Mouse (Mus musculus) heart, embryonic 11.5 days (tissue): ENCODE results near the gene Arl5a. TPM values are rescaled to one million over a fixed set of nuclear protein-coding genes. Genes with fewer than 3 reads are reported as not detected.

Source experiments
- ATAC-seq: fragments of 200-750 bp; cut with Nextera tagmentation; replicated peaks from 2 replicates; pipeline ENCODE4 v1.8.0; 2017; ENCODE audit warnings: moderate library complexity; ENCODE audit not compliant: insufficient number of reproducible peaks, low FRiP score, low TSS enrichment
- H3K27ac ChIP-seq: fragments of 300-500 bp; sonication (generic); 2 replicates; pipeline ENCODE4 v1.5.1; 2014; ENCODE audit warnings: mild to moderate bottlenecking, low read depth, low read length
- H3K27me3 ChIP-seq: fragments of 300-500 bp; sonication (generic); 2 replicates; pipeline ENCODE4 v1.6.1; 2014; ENCODE audit warnings: mild to moderate bottlenecking, low read length, mixed read lengths; ENCODE audit not compliant: control insufficient read depth, insufficient read depth
- H3K36me3 ChIP-seq: fragments of 300-500 bp; sonication (generic); 2 replicates; pipeline ENCODE4 v1.6.1; 2014; ENCODE audit warnings: mild to moderate bottlenecking, low read length, moderate library complexity, mixed read lengths; ENCODE audit not compliant: control insufficient read depth, insufficient read depth
- H3K4me1 ChIP-seq: fragments of 300-500 bp; sonication (generic); 2 replicates; pipeline ENCODE4 v1.6.1; 2014; ENCODE audit warnings: low read length; ENCODE audit not compliant: control insufficient read depth, insufficient read depth
- H3K4me2 ChIP-seq: fragments of 300-500 bp; sonication (generic); 2 replicates; pipeline ENCODE4 v1.6.1; 2014; ENCODE audit warnings: mild to moderate bottlenecking, moderate library complexity
- H3K4me3 ChIP-seq: fragments of 300-500 bp; sonication (generic); 2 replicates; pipeline ENCODE4 v1.5.1; 2014; ENCODE audit warnings: low read depth, low read length
- H3K9ac ChIP-seq: fragments of 300-500 bp; sonication (generic); 2 replicates; pipeline ENCODE4 v1.6.1; 2014; ENCODE audit warnings: mild to moderate bottlenecking, low read depth, low read length, moderate library complexity
- H3K9me3 ChIP-seq: fragments of 300-500 bp; sonication (generic); replicated peaks from 2 replicates; pipeline ENCODE4 v1.6.1; 2016; ENCODE audit warnings: low read length; ENCODE audit not compliant: control insufficient read depth
- WGBS: fragments of 180-500 bp; shearing (Covaris S2); extraction: QIAGEN DNeasy Blood & Tissue Kit; methylation state at CpG from one replicate; pipeline ENCODE4 v1.1.7; 2014; ENCODE audit not compliant: insufficient replicate concordance; 5-methylcytosine and 5-hydroxymethylcytosine counted together
- polyA plus RNA-seq: library from polyadenylated mRNA; unstranded; fragments of >200 nt; fragmentation: Nextera tagmentation; extraction: Ambion mirVana; gene quantifications from 2 replicates; pipeline ENCODE4 v1.2.1, GENCODE M21; 2014

Arl5a gene
- polyA plus RNA-seq, 1 experiment from 2014 or later, result 74.4 TPM

DNA sequence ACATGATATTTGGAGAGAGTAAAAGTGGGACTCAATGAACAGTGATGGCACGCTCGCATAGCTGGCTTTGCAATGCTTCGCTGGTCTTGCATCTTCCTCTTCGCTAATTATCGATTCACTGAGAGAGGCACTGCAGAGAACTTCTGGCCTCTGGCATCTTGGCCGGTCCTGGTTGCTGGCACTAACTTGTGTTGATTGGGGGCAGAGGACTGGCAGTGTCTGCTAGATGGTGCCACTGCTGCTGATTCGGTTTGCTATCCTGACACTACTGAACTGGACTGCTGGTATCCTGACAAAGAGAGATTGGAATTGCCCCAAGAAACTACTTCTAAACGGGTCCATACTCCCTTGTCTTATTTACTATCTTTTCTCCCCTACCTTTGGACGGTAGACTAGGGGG lies 63.6 kb downstream of the Arl5a start:
- no peaks in the 10 kb centered on the region for H3K36me3 ChIP-seq
- H3K4me3 ChIP-seq, result no peak overlapping the region
- H3K4me2 ChIP-seq, result no peak overlapping the region
- H3K9ac ChIP-seq, result no peak overlapping the region
- no peak for ATAC-seq
- WGBS, result 84% methylated on average over 9 of the region's 9 CpGs
- no peak overlapping the region for H3K27ac ChIP-seq
- peaks cover 2% of the 10 kb centered on the region; the same call in 1 of the 2 replicates for H3K4me1 ChIP-seq
- H3K27me3 ChIP-seq, result no peaks in the 10 kb centered on the region
- H3K9me3 ChIP-seq, result no peaks in the 10 kb centered on the region

- no peak overlapping the region for H3K9ac ChIP-seq
- 93% methylated on average over 1 of the region's 1 CpGs for WGBS
- no peaks in the 10 kb centered on the region; the same call in 1 of the 2 replicates for H3K4me1 ChIP-seq
- H3K4me3 ChIP-seq, result no peak overlapping the region
- no peak overlapping the region for H3K4me2 ChIP-seq
- H3K9me3 ChIP-seq, result no peaks in the 10 kb centered on the region
- ATAC-seq, result no peak
- H3K36me3 ChIP-seq, result no peaks in the 10 kb centered on the region
- no peaks in the 10 kb centered on the region for H3K27me3 ChIP-seq
- no peak overlapping the region for H3K27ac ChIP-seq
Measured at GRCm38 (mm10) chr2:52359722-52360121, 65.0 kb downstream of the Arl5a start.

DNA sequence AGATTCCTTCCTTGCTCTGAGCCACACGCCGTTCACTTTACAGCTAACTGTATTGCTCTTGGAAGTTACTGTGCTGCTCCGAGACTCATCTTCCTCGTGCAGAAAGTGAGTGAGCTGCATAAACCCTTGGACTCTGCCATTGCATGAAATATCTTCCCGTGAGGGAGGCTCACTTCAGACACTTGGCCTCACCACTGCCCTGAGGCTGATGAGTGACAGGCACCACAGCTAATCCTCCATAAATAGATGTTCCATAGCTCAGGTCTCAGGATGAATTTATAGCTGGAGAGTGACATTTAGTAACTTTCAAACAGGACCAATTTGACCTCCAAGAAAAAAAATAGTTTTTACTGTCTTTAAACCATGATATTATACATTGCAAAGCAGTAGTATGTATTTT lies 66.5 kb downstream of the Arl5a start:
- H3K36me3 ChIP-seq, result no peaks in the 10 kb centered on the region
- H3K27me3 ChIP-seq, result no peaks in the 10 kb centered on the region
- no peaks in the 10 kb centered on the region for H3K9me3 ChIP-seq
- no peaks in the 10 kb centered on the region; the same call in 1 of the 2 replicates for H3K4me1 ChIP-seq
- H3K4me2 ChIP-seq, result no peak overlapping the region
- no peak for ATAC-seq
- WGBS, result 56% methylated on average over 5 of the region's 5 CpGs
- H3K27ac ChIP-seq, result no peak overlapping the region
- H3K9ac ChIP-seq, result no peak overlapping the region
- no peak overlapping the region for H3K4me3 ChIP-seq

GRCm38 (mm10) chr2:52351029-52351428 lies 73.7 kb downstream of the Arl5a start:
- no peaks in the 10 kb centered on the region for H3K9me3 ChIP-seq
- H3K4me3 ChIP-seq, result no peak overlapping the region
- H3K4me1 ChIP-seq, result no peaks in the 10 kb centered on the region; the same call in 1 of the 2 replicates
- H3K36me3 ChIP-seq, result no peaks in the 10 kb centered on the region
- H3K9ac ChIP-seq, result no peak overlapping the region
- no peak for ATAC-seq
- no peak overlapping the region for H3K4me2 ChIP-seq
- no peaks in the 10 kb centered on the region for H3K27me3 ChIP-seq
- H3K27ac ChIP-seq, result no peak overlapping the region
- 84% methylated on average over 1 of the region's 1 CpGs for WGBS

Other genes starting within 250 kb of the Arl5a start
- 1.8 and 3.2 TPM in 2 replicates for gene Neb, start 46.4 kb downstream of the Arl5a start, polyA plus RNA-seq